Mouse (Mus musculus): Measurements from ENCODE around the gene Fbln2. TPM values are rescaled to one million over a fixed set of nuclear protein-coding genes. Genes with fewer than 3 reads are reported as not detected.

The Fbln2 gene
- polyA plus RNA-seq, 1 experiment from 2014 or later, result 28.4 TPM

DNA sequence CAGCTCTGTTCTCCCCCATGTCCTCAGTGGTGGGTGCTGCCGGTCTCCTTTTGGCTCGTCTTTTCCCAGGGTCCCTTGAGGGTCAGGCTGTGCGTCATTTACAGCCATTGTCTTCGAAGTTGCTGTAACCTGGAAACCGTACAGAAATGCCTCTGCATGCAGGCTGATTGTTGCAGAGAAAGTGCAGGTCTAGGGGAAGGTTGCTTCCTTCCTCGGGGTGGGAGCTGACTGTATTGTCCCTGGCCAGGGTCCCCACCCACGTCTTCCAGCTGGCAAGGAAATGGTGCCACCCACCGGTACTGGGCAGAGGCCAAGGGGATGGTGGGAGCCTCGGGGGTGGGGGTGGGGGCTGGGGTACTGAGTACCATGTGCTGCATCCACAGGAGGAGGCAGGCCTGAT, 6.2 kb downstream of the Fbln2 start:
- H3K27me3 ChIP-seq (ENCODE audit: control insufficient read depth, insufficient read depth, low read length), result no peaks in the 10 kb centered on the region
- DNase-seq (ENCODE audit: low spot score) (no peak), ATAC-seq (ENCODE audit: insufficient read depth, low FRiP score, low TSS enrichment) (no peak)
- H3K36me3 ChIP-seq (ENCODE audit: control insufficient read depth, insufficient read depth, low read length), result no peaks in the 10 kb centered on the region
- H3K4me3 ChIP-seq (ENCODE audit: low read depth, low read length), result no peak overlapping the region
- WGBS, result 64% methylated on average over 9 of the region's 9 CpGs
- no peak overlapping the region for H3K4me2 ChIP-seq (ENCODE audit: low read depth)
- H3K4me1 ChIP-seq (ENCODE audit: control insufficient read depth, insufficient read depth, low read length), result no peaks in the 10 kb centered on the region
- no peaks in the 10 kb centered on the region for H3K9me3 ChIP-seq (ENCODE audit: control insufficient read depth, low read length)
- H3K9ac ChIP-seq (ENCODE audit: low read length), result no peak overlapping the region
- no peak overlapping the region for H3K27ac ChIP-seq (ENCODE audit: low read depth, low read length)

DNA sequence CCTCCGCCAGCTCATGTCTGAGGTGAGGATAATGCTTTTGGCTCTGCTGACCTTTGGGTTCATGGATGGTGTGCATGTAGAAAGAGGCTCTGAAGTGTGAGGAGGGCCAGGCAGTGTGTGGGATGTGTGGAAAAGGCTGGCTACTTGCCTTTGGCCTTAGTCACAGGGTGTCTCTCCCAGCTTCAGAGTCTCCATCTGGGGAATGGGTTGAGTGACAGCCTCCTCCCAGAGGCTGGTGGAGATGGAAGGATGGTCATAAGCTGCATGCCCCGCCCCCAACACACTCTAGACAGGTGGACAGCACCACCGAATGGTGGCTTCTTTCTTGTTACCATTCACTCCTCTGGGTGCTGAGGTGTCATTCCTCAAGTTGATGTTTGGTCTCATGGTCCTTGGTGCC, 6.6 kb downstream of the Fbln2 start:
- H3K4me2 ChIP-seq (ENCODE audit: low read depth), result no peak overlapping the region
- WGBS, result 83% methylated on average over 3 of the region's 3 CpGs
- no peak for DNase-seq (ENCODE audit: low spot score)

DNA sequence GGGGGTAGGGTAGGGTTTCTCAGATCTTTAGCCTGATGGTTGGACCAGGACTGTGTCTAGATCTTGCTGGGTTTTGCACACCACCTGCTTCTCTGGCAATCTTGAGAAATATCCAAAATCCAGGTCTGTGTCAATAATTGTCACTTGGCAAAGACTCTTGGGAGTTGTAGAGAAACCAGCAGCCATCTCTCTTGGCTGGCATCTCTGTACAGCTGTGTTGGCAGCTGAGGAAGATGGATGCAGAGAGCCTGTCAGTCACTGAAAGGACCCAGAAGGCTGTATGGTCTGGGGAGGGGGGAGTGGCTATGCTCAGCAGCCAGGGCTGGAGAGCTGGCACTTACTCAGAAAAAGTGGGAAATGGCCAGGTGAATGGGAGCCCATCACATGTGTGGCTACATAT, 7.8 kb downstream of the Fbln2 start:
- H3K27me3 ChIP-seq (ENCODE audit: control insufficient read depth, insufficient read depth, low read length), result no peaks in the 10 kb centered on the region
- no peak overlapping the region for H3K9ac ChIP-seq (ENCODE audit: low read length)
- ATAC-seq (ENCODE audit: insufficient read depth, low FRiP score, low TSS enrichment), result no peak
- no peak for DNase-seq (ENCODE audit: low spot score)
- H3K27ac ChIP-seq (ENCODE audit: low read depth, low read length), result no peak overlapping the region
- no peaks in the 10 kb centered on the region for H3K9me3 ChIP-seq (ENCODE audit: control insufficient read depth, low read length)
- no peak overlapping the region for H3K4me2 ChIP-seq (ENCODE audit: low read depth)
- H3K36me3 ChIP-seq (ENCODE audit: control insufficient read depth, insufficient read depth, low read length), result no peaks in the 10 kb centered on the region
- no peaks in the 10 kb centered on the region for H3K4me1 ChIP-seq (ENCODE audit: control insufficient read depth, insufficient read depth, low read length)
- H3K4me3 ChIP-seq (ENCODE audit: low read depth, low read length), result no peak overlapping the region

More for the DNA sequence above, 6.6 kb downstream of the Fbln2 start:
- Histone ChIP-seq H3K9ac (ENCODE audit: low read length) (no peak overlapping the region), H3K9me3 (ENCODE audit: control insufficient read depth, low read length) (no peaks in the 10 kb centered on the region), H3K4me1 (ENCODE audit: control insufficient read depth, insufficient read depth, low read length) (no peaks in the 10 kb centered on the region), H3K27ac (ENCODE audit: low read depth, low read length) (no peak overlapping the region), H3K4me3 (ENCODE audit: low read depth, low read length) (no peak overlapping the region), H3K27me3 (ENCODE audit: control insufficient read depth, insufficient read depth, low read length) (no peaks in the 10 kb centered on the region), H3K36me3 (ENCODE audit: control insufficient read depth, insufficient read depth, low read length) (no peaks in the 10 kb centered on the region)
- ATAC-seq (ENCODE audit: insufficient read depth, low FRiP score, low TSS enrichment), result no peak

DNA sequence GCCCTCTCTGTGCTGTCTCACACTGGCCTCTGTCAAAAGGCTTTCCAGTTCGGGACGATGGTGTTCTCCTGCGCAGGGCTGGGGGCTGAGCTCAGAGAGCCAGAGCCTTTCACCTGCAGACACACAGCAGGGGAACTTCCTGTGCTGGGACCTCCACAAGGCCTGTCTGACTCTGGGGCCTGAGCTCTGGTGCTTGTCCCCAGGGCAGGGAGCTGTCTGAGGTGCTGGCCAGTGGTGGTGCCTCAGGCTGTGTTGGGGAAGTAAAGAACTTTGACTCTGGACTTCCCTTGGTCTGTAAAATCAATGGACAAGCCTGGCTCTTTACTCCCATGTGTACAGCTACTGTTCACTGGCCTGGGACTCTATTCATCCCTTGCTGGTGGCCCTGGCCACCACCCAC, 8.8 kb downstream of the Fbln2 start:
- ATAC-seq (ENCODE audit: insufficient read depth, low FRiP score, low TSS enrichment) (no peak), DNase-seq (ENCODE audit: low spot score) (no peak)
- Histone ChIP-seq H3K27ac (ENCODE audit: low read depth, low read length) (no peak overlapping the region), H3K27me3 (ENCODE audit: control insufficient read depth, insufficient read depth, low read length) (no peaks in the 10 kb centered on the region), H3K4me1 (ENCODE audit: control insufficient read depth, insufficient read depth, low read length) (no peaks in the 10 kb centered on the region), H3K36me3 (ENCODE audit: control insufficient read depth, insufficient read depth, low read length) (no peaks in the 10 kb centered on the region), H3K4me3 (ENCODE audit: low read depth, low read length) (no peak overlapping the region), H3K9me3 (ENCODE audit: control insufficient read depth, low read length) (no peaks in the 10 kb centered on the region), H3K4me2 (ENCODE audit: low read depth) (no peak overlapping the region), H3K9ac (ENCODE audit: low read length) (no peak overlapping the region)
- 2% methylated on average over 3 of the region's 3 CpGs for WGBS

DNA sequence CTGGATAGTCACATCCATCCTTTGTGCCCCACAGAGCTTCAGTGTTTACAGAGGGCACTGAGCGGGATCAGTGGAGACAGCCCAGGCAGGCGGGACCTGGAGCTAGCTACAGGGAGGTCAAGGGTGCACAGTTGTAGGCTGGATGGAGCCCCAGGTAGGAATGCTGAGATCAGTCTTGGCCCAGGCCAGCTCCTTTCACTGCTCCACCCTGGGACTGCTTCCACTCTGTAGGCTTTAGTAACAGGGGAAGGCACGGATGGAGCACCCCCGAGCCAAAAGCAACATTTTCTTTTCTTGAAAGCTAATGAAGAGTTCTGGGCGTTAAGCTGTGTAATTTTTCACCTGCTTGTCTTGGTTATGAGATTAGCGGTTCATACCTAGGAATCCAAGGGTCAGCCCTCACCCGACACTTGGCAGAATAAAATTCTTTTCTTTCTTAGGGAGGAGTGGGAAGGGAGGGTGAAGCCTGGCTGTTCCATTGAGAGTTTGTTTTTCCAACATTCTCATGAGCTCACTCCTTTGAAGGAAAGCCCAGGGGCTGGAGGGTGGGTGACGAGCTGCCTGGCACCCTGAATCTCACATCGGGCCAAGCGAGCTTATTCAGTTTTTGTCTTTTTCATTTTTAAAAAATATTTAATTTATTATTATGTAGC, 10.6 kb downstream of the Fbln2 start:
- ATAC-seq (ENCODE audit: insufficient read depth, low FRiP score, low TSS enrichment), result no peak
- Histone ChIP-seq H3K9ac (ENCODE audit: low read length) (no peak overlapping the region), H3K9me3 (ENCODE audit: control insufficient read depth, low read length) (no peaks in the 10 kb centered on the region), H3K4me2 (ENCODE audit: low read depth) (no peak overlapping the region), H3K4me3 (ENCODE audit: low read depth, low read length) (no peak overlapping the region), H3K4me1 (ENCODE audit: control insufficient read depth, insufficient read depth, low read length) (no peaks in the 10 kb centered on the region), H3K27me3 (ENCODE audit: control insufficient read depth, insufficient read depth, low read length) (no peaks in the 10 kb centered on the region), H3K36me3 (ENCODE audit: control insufficient read depth, insufficient read depth, low read length) (no peaks in the 10 kb centered on the region), H3K27ac (ENCODE audit: low read depth, low read length) (no peak overlapping the region)
- DNase-seq (ENCODE audit: low spot score), result no peak
- 82% methylated on average over 10 of the region's 10 CpGs for WGBS

DNA sequence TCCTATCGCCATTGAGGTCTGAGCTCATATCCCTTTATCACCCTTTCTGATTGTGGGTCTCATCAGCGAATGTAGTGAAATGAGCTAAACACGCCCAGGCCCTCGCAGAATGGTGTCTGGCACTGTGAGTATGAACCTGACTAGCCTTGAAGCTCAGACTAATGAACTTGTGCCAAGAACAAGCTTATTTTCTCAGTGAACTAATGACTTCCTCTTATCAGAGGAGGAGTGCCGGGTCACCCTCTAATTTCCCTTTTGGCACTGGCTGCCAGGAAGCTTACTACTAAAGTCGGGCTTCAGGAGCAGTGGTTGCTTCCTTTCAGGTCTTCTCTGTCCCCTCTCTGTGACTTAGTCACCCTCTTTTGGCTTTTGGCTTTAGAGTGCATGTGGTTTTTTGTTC, 12.7 kb downstream of the Fbln2 start:
- ATAC-seq (ENCODE audit: insufficient read depth, low FRiP score, low TSS enrichment) (no peak), DNase-seq (ENCODE audit: low spot score) (no peak)
- Histone ChIP-seq H3K9ac (ENCODE audit: low read length) (no peak overlapping the region), H3K9me3 (ENCODE audit: control insufficient read depth, low read length) (no peaks in the 10 kb centered on the region), H3K4me3 (ENCODE audit: low read depth, low read length) (no peak overlapping the region), H3K27me3 (ENCODE audit: control insufficient read depth, insufficient read depth, low read length) (no peaks in the 10 kb centered on the region), H3K4me1 (ENCODE audit: control insufficient read depth, insufficient read depth, low read length) (no peaks in the 10 kb centered on the region), H3K27ac (ENCODE audit: low read depth, low read length) (no peak overlapping the region), H3K36me3 (ENCODE audit: control insufficient read depth, insufficient read depth, low read length) (no peaks in the 10 kb centered on the region), H3K4me2 (ENCODE audit: low read depth) (no peak overlapping the region)
- 84% methylated on average over 6 of the region's 6 CpGs for WGBS

DNA sequence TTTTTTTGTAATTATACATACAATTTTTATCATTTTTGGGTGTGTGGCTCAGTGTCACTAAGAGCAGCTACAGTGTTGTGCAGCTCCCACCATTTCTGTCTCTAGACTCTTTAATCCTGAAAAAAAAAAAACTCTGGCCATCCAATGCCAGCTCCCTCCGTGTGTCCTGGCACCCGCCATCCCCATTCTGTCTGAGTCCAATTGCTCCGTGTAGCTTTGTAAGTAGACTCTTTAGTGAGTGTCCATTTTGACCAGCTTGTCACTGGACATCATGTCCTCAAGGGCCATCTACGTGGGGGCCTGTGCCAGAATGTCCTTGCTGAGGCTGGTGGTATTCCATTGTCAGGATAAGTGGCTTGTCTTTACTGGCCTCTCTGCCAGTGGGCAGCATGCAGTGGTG, 13.1 kb downstream of the Fbln2 start:
- DNase-seq (ENCODE audit: low spot score) (no peak), ATAC-seq (ENCODE audit: insufficient read depth, low FRiP score, low TSS enrichment) (no peak)
- Histone ChIP-seq H3K27me3 (ENCODE audit: control insufficient read depth, insufficient read depth, low read length) (no peaks in the 10 kb centered on the region), H3K36me3 (ENCODE audit: control insufficient read depth, insufficient read depth, low read length) (no peaks in the 10 kb centered on the region), H3K4me2 (ENCODE audit: low read depth) (no peak overlapping the region), H3K9me3 (ENCODE audit: control insufficient read depth, low read length) (no peaks in the 10 kb centered on the region), H3K9ac (ENCODE audit: low read length) (no peak overlapping the region), H3K4me1 (ENCODE audit: control insufficient read depth, insufficient read depth, low read length) (no peaks in the 10 kb centered on the region), H3K4me3 (ENCODE audit: low read depth, low read length) (no peak overlapping the region), H3K27ac (ENCODE audit: low read depth, low read length) (no peak overlapping the region)
- WGBS, result 83% methylated on average over 4 of the region's 4 CpGs

DNA sequence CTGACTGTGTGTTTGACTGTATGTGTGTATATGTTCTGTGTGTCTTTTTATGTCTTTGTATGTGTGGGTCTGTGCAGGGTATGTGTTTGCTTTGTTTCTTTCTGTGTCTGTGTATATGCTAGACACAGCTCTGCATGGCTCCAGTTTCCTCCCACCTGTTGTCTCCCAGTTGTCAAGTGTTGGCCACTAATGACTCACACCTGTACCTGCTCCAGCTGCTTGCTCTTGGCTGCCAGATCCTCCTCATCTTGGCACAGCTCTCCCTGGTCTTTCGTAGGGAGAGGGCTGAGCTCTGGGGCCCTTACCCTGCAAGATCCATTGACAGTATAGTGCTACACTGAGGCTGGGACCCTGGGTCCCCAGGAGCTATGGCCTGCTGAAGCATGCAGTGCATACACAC, 13.8 kb downstream of the Fbln2 start:
- WGBS, result 76% methylated on average over 1 of the region's 1 CpGs
- H3K27me3 ChIP-seq (ENCODE audit: control insufficient read depth, insufficient read depth, low read length), result no peaks in the 10 kb centered on the region
- no peak overlapping the region for H3K9ac ChIP-seq (ENCODE audit: low read length)
- DNase-seq (ENCODE audit: low spot score) (no peak), ATAC-seq (ENCODE audit: insufficient read depth, low FRiP score, low TSS enrichment) (no peak)
- no peaks in the 10 kb centered on the region for H3K36me3 ChIP-seq (ENCODE audit: control insufficient read depth, insufficient read depth, low read length)
- no peaks in the 10 kb centered on the region for H3K9me3 ChIP-seq (ENCODE audit: control insufficient read depth, low read length)
- H3K4me3 ChIP-seq (ENCODE audit: low read depth, low read length), result no peak overlapping the region
- no peak overlapping the region for H3K27ac ChIP-seq (ENCODE audit: low read depth, low read length)
- H3K4me1 ChIP-seq (ENCODE audit: control insufficient read depth, insufficient read depth, low read length), result no peaks in the 10 kb centered on the region
- no peak overlapping the region for H3K4me2 ChIP-seq (ENCODE audit: low read depth)

DNA sequence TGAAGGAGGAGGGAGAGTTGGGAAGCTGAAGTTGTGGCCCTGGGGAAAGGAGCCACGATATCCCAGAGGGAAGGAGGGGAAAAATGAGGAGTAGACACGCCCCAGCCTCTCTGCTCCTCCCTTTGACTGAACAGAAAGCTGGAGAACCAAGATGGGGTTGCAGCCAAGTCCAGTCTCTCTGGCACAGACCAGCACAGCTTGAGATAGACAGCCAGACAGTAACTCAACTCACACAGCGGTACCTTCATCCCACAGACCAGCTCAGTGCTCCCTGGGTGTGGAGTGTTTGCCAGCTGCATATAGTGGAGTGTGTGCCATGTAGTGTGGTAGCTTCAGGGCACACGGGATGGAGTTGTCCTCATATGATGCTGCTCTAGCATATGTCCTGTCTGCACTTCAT, 16.7 kb downstream of the Fbln2 start:
- Histone ChIP-seq H3K9me3 (ENCODE audit: control insufficient read depth, low read length) (no peaks in the 10 kb centered on the region), H3K4me2 (ENCODE audit: low read depth) (no peak overlapping the region), H3K27ac (ENCODE audit: low read depth, low read length) (no peak overlapping the region), H3K36me3 (ENCODE audit: control insufficient read depth, insufficient read depth, low read length) (no peaks in the 10 kb centered on the region), H3K9ac (ENCODE audit: low read length) (no peak overlapping the region), H3K4me3 (ENCODE audit: low read depth, low read length) (no peak overlapping the region), H3K27me3 (ENCODE audit: control insufficient read depth, insufficient read depth, low read length) (no peaks in the 10 kb centered on the region), H3K4me1 (ENCODE audit: control insufficient read depth, insufficient read depth, low read length) (no peaks in the 10 kb centered on the region)
- WGBS, result 78% methylated on average over 4 of the region's 4 CpGs
- no peak for ATAC-seq (ENCODE audit: insufficient read depth, low FRiP score, low TSS enrichment)
- DNase-seq (ENCODE audit: low spot score), result no peak

Measured in neural tube, embryonic 11.5 days (tissue).